Mouse (Mus musculus) adrenal gland, postnatal 25 days (tissue): ENCODE results near the gene Arhgdib. TPM values are rescaled to one million over a fixed set of nuclear protein-coding genes. Genes with fewer than 3 reads are reported as not detected.

Experiments used
- DNase-seq: peaks from one replicate; pipeline ENCODE4 v3.0.0; 2021; ENCODE audit warnings: mixed read lengths
- total RNA-seq: library from RNA; stranded (reverse); gene quantifications from 2 replicates; pipeline ENCODE4 v1.2.3, GENCODE M21; 2021

Gene Arhgdib
- total RNA-seq, 1 experiment from 2014 or later: 21.7 TPM

GRCm38 (mm10) chr6:136950171-136950570 lies 8.5 kb upstream of the Arhgdib start:
- DNase-seq: no peak

GRCm38 (mm10) chr6:136947716-136948115 lies 6.0 kb upstream of the Arhgdib start:
- no peak for DNase-seq

- DNase-seq: no peak
These were observed 5.2 kb upstream of the Arhgdib start for GRCm38 (mm10) chr6:136946943-136947342.

GRCm38 (mm10) chr6:136946241-136946640 lies 4.5 kb upstream of the Arhgdib start:
- no peak for DNase-seq

- DNase-seq: no peak
These were observed 2.8 kb upstream of the Arhgdib start for GRCm38 (mm10) chr6:136944511-136944910.

- no peak for DNase-seq
These were observed 1.7 kb upstream of the Arhgdib start for GRCm38 (mm10) chr6:136943392-136943791.

- DNase-seq: no peak
These were observed 581 bp upstream of the Arhgdib start for GRCm38 (mm10) chr6:136942280-136942679.

- no peak for DNase-seq
These were observed 1.3 kb downstream of the Arhgdib start for GRCm38 (mm10) chr6:136940188-136940960.

GRCm38 (mm10) chr6:136939326-136940187 lies 2.1 kb downstream of the Arhgdib start:
- no peak for DNase-seq

- DNase-seq: no peak
These were observed 3.2 kb downstream of the Arhgdib start for GRCm38 (mm10) chr6:136938331-136939126.

- DNase-seq: no peak
These were observed 4.6 kb downstream of the Arhgdib start for GRCm38 (mm10) chr6:136937117-136937516.

- no peak for DNase-seq
These were observed 5.3 kb downstream of the Arhgdib start for GRCm38 (mm10) chr6:136936361-136936760.

- no peak for DNase-seq
These were observed 6.5 kb downstream of the Arhgdib start for GRCm38 (mm10) chr6:136935233-136935632.

GRCm38 (mm10) chr6:136934068-136934467 lies 7.6 kb downstream of the Arhgdib start:
- DNase-seq: no peak

GRCm38 (mm10) chr6:136931246-136931645 lies 10.5 kb downstream of the Arhgdib start:
- DNase-seq: no peak

- DNase-seq: no peak
These were observed 11.0 kb downstream of the Arhgdib start for GRCm38 (mm10) chr6:136930677-136931076.

GRCm38 (mm10) chr6:136927626-136928025 lies 14.1 kb downstream of the Arhgdib start:
- no peak for DNase-seq

GRCm38 (mm10) chr6:136925049-136925448 lies 16.6 kb downstream of the Arhgdib start:
- no peak for DNase-seq

GRCm38 (mm10) chr6:136923532-136923931 lies 18.2 kb downstream of the Arhgdib start, which contains the start of gene Pde6h:
Pde6h (plus strand) TSS chr6:136923832.
- no peak for DNase-seq

- no peak for DNase-seq
These were observed 18.8 kb downstream of the Arhgdib start for GRCm38 (mm10) chr6:136922871-136923270.

- DNase-seq: no peak
These were observed 19.6 kb downstream of the Arhgdib start, which contains the start of gene Erp27 for GRCm38 (mm10) chr6:136922080-136922479. Erp27 (minus strand) TSS chr6:136922180.

- no peak for DNase-seq
These were observed 20.1 kb downstream of the Arhgdib start for GRCm38 (mm10) chr6:136921601-136922000.
